Mouse (Mus musculus): ENCODE measurements at regions not wholly inside any gene's neighbourhood (a gene's known extent, or its start where the extent isn't known, plus 50 kb on each side); places are given as distances from the start of the nearest gene placed in this dataset.

DNA sequence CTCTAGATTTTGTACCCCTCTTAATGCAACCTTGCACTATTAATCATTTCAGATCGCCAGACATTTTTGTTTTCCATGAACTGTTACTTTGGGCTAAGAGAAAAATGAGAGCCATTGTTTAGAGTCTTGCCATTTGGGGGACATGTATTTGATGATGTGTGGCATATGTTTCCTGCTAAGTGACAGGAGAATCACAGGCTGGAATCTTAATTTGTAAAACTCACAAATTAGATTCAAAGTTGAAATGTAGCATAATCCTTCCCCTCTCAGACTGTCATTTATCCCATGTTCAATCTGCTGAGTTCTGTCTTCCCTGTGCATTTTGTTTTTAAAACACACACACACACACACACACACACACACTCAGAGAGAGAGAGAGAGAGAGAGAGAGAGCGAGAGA is 756.5 kb downstream of the Fam181b start:
- TF ChIP-seq POLR2A (IDR thresholded peaks at IDR 0.05; ENCODE audit: low read depth, low read length) (no peak), CTCF (conservative IDR thresholded peaks at IDR 0.05; ENCODE audit: insufficient read depth, insufficient read length, low read depth, low read length) (no peak)
